Mouse (Mus musculus) erythroblast, embryonic 14.5 days (primary cell): ENCODE measurements around the gene Psmc4.

Experiments used
- GATA1 ChIP-seq: IDR thresholded peaks from 2 replicates; pipeline ENCODE4 v1.6.1; 2012; ENCODE audit warnings: low read length, inconsistent platforms, mixed read lengths
- TAL1 ChIP-seq: IDR thresholded peaks from 3 replicates; pipeline ENCODE4 v1.6.1; 2012; ENCODE audit warnings: low read length, inconsistent platforms, mixed read lengths

DNA sequence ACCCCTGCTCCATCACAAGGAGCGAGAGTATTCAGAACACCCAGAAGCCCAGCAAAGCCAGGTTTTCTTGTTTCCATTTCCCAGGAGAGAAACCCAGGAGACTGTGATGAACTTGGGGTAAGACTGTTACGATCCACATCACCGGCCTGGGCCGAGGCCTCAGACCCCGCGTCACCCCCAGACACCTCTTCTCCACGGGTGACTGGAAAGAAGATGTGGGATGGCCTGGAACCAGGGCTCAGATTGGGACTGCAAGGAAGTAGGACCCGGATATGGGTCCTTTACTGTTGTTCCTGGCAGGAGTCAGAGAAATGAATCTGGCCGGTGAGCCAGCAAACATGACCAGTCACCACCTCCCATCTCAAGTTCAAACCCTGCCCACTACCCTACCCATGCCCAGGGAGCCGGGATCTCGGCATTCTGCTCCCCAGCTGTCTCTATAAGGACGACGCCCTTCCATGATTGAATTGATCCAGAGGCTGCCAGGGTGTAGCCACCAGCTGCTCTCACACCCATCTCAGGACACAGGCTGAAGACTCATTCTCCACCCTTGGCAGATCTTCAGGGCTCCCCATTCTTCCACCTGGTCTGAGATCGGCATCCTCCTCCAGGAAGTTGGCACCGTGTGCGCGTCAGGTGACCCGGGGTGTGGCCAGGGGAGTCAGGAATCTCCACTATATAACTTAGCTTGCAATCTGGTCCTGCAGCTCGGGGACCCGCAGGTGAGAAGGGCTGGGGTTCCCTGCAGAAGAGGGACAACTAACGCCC lies 20.8 kb upstream of the Psmc4 start, which contains the start of gene Fcgbp:
- no peak for TF ChIP-seq GATA1
- no peak for TF ChIP-seq TAL1
